Comparison of ENCODE assay signal across 21 mouse cellular contexts in genomic region chr13:110031061-110031460, GRCm38 (mm10).
"Had no signal": no experiment of that assay in that cellular context is flagged by ENCODE, and none has a peak within 500 bp of the region (broad histone marks: within the 10 kb centered on the region; RNA-seq: fewer than 3 reads in every experiment).

No protein-coding gene starts in this region.

- ATAC-seq: intestine, postnatal 0 days; midbrain, embryonic 15.5 days had no signal

- H3K9ac ChIP-seq: kidney, embryonic 15.5 days; limb, embryonic 12.5 days; liver, embryonic 13.5 days; lung, embryonic 15.5 days; midbrain, embryonic 12.5 days; midbrain, embryonic 15.5 days; neural tube, embryonic 13.5 days had no signal

- DNase-seq: kidney, adult 8-10 months; kidney, postnatal 10 days; kidney, postnatal 36 days; layer of hippocampus, postnatal 36 days; liver, embryonic 13.5 days; lung, postnatal 10 days; lung, postnatal 36 days; retina, postnatal 1 day; right cerebral cortex, postnatal 25 days; thymus, adult 2 months; thymus, postnatal 14 days; thymus, postnatal 4 days had no signal

- H3K27ac ChIP-seq: kidney, embryonic 15.5 days; left cerebral cortex, adult 2 months; liver, embryonic 13.5 days; lung, embryonic 15.5 days; midbrain, embryonic 12.5 days; midbrain, embryonic 15.5 days had no signal

- H3K4me3 ChIP-seq: kidney, embryonic 15.5 days; left cerebral cortex, adult 2 months; limb, embryonic 12.5 days; liver, embryonic 13.5 days; lung, embryonic 15.5 days; megakaryocyte, embryonic 14.5 days; midbrain, embryonic 12.5 days; midbrain, embryonic 15.5 days; neural tube, embryonic 13.5 days had no signal

- H3K4me1 ChIP-seq: kidney, embryonic 15.5 days; liver, embryonic 13.5 days; lung, embryonic 15.5 days; megakaryocyte, embryonic 14.5 days; midbrain, embryonic 12.5 days; midbrain, embryonic 15.5 days had no signal

- H3K9me3 ChIP-seq: kidney, embryonic 15.5 days; limb, embryonic 12.5 days; liver, embryonic 13.5 days; lung, embryonic 15.5 days; midbrain, embryonic 12.5 days; midbrain, embryonic 15.5 days; neural tube, embryonic 13.5 days had no signal

- H3K36me3 ChIP-seq: kidney, embryonic 15.5 days; limb, embryonic 12.5 days; liver, embryonic 13.5 days; lung, embryonic 15.5 days; midbrain, embryonic 12.5 days; midbrain, embryonic 15.5 days; neural tube, embryonic 13.5 days had no signal

- H3K4me2 ChIP-seq: kidney, embryonic 15.5 days; liver, embryonic 13.5 days; lung, embryonic 15.5 days; midbrain, embryonic 12.5 days; midbrain, embryonic 15.5 days; neural tube, embryonic 13.5 days had no signal

- H3K27me3 ChIP-seq: kidney, embryonic 15.5 days; lung, embryonic 15.5 days; midbrain, embryonic 12.5 days; midbrain, embryonic 15.5 days; neural tube, embryonic 13.5 days had no signal
